Mouse (Mus musculus): ENCODE data around the gene Dpt. TPM values are rescaled to one million over a fixed set of nuclear protein-coding genes. Genes with fewer than 3 reads are reported as not detected.

Gene Dpt
- total RNA-seq, 2 experiments from 2014 or later, result 116 to 125 TPM

Other genes with a start within 250 kb of the Dpt start
- not detected for gene Xcl1, start 138.9 kb downstream of the Dpt start, total RNA-seq (2021)

Measured in heart, postnatal 25 days (tissue).